Mouse (Mus musculus): ENCODE data around the gene Spns2. TPM values are rescaled to one million over a fixed set of nuclear protein-coding genes. Genes with fewer than 3 reads are reported as not detected.

Gene Spns2
- polyA plus RNA-seq, 2 experiments: 6.3 to 15.9 TPM

GRCm38 (mm10) chr11:72521598-72522541 lies 32.2 kb upstream of the Spns2 start:
- Histone ChIP-seq H3K4me1 (ENCODE audit: control insufficient read depth, insufficient read depth, low read length) (no peaks in the 10 kb centered on the region), H3K9ac (ENCODE audit: low read depth, low read length, severe bottlenecking) (no peak overlapping the region), H3K27me3 (ENCODE audit: control insufficient read depth, insufficient read depth, low read length) (no peaks in the 10 kb centered on the region), H3K27ac (replicated peaks; ENCODE audit: low read depth, low read length) (no peak overlapping the region), H3K36me3 (ENCODE audit: control insufficient read depth, insufficient read depth, low read length) (no peaks in the 10 kb centered on the region), H3K4me3 (replicated peaks; ENCODE audit: low read length) (no peak overlapping the region), H3K9me3 (ENCODE audit: control insufficient read depth, low read length) (no peaks in the 10 kb centered on the region), H3K4me2 (replicated peaks; ENCODE audit: low read depth, low read length, severe bottlenecking) (no peak overlapping the region)
- WGBS: 76% methylated on average over 5 of the region's 5 CpGs
- DNase-seq (ENCODE audit: low spot score) (no peak), ATAC-seq (ENCODE audit: low FRiP score, low read depth) (no peak)
- TF ChIP-seq POLR2A (IDR thresholded peaks at IDR 0.05; ENCODE audit: borderline replicate concordance, extremely low read depth, insufficient read depth, insufficient read length): no peak

- TF ChIP-seq POLR2A (IDR thresholded peaks at IDR 0.05; ENCODE audit: borderline replicate concordance, extremely low read depth, insufficient read depth, insufficient read length): no peak
- Histone ChIP-seq H3K4me2 (replicated peaks; ENCODE audit: low read depth, low read length, severe bottlenecking) (no peak overlapping the region), H3K4me3 (replicated peaks; ENCODE audit: low read length) (no peak overlapping the region), H3K9me3 (ENCODE audit: control insufficient read depth, low read length) (no peaks in the 10 kb centered on the region), H3K27ac (replicated peaks; ENCODE audit: low read depth, low read length) (no peak overlapping the region), H3K36me3 (ENCODE audit: control insufficient read depth, insufficient read depth, low read length) (no peaks in the 10 kb centered on the region), H3K4me1 (ENCODE audit: control insufficient read depth, insufficient read depth, low read length) (no peaks in the 10 kb centered on the region), H3K9ac (ENCODE audit: low read depth, low read length, severe bottlenecking) (no peak overlapping the region), H3K27me3 (ENCODE audit: control insufficient read depth, insufficient read depth, low read length) (no peaks in the 10 kb centered on the region)
- ATAC-seq (ENCODE audit: low FRiP score, low read depth): no peak
- WGBS: 73% methylated on average over 3 of the region's 3 CpGs
- no peak for DNase-seq (ENCODE audit: low spot score)
Measured at GRCm38 (mm10) chr11:72519895-72520294, 30.2 kb upstream of the Spns2 start.

GRCm38 (mm10) chr11:72519189-72519588 lies 29.5 kb upstream of the Spns2 start:
- Histone ChIP-seq H3K4me1 (ENCODE audit: control insufficient read depth, insufficient read depth, low read length) (no peaks in the 10 kb centered on the region), H3K9me3 (ENCODE audit: control insufficient read depth, low read length) (no peaks in the 10 kb centered on the region), H3K27ac (replicated peaks; ENCODE audit: low read depth, low read length) (no peak overlapping the region), H3K9ac (ENCODE audit: low read depth, low read length, severe bottlenecking) (no peak overlapping the region), H3K27me3 (ENCODE audit: control insufficient read depth, insufficient read depth, low read length) (no peaks in the 10 kb centered on the region), H3K4me3 (replicated peaks; ENCODE audit: low read length) (no peak overlapping the region), H3K4me2 (replicated peaks; ENCODE audit: low read depth, low read length, severe bottlenecking) (no peak overlapping the region), H3K36me3 (ENCODE audit: control insufficient read depth, insufficient read depth, low read length) (no peaks in the 10 kb centered on the region)
- DNase-seq (ENCODE audit: low spot score): no peak
- no peak for TF ChIP-seq POLR2A (IDR thresholded peaks at IDR 0.05; ENCODE audit: borderline replicate concordance, extremely low read depth, insufficient read depth, insufficient read length)
- WGBS: 76% methylated on average over 4 of the region's 4 CpGs
- no peak for ATAC-seq (ENCODE audit: low FRiP score, low read depth)

- Histone ChIP-seq H3K9me3 (ENCODE audit: control insufficient read depth, low read length) (no peaks in the 10 kb centered on the region), H3K36me3 (ENCODE audit: control insufficient read depth, insufficient read depth, low read length) (no peaks in the 10 kb centered on the region), H3K4me1 (ENCODE audit: control insufficient read depth, insufficient read depth, low read length) (no peaks in the 10 kb centered on the region), H3K27ac (replicated peaks; ENCODE audit: low read depth, low read length) (no peak overlapping the region), H3K4me3 (replicated peaks; ENCODE audit: low read length) (no peak overlapping the region), H3K4me2 (replicated peaks; ENCODE audit: low read depth, low read length, severe bottlenecking) (no peak overlapping the region), H3K27me3 (ENCODE audit: control insufficient read depth, insufficient read depth, low read length) (no peaks in the 10 kb centered on the region), H3K9ac (ENCODE audit: low read depth, low read length, severe bottlenecking) (no peak overlapping the region)
- ATAC-seq (ENCODE audit: low FRiP score, low read depth) (no peak), DNase-seq (ENCODE audit: low spot score) (no peak)
- 57% methylated on average over 2 of the region's 2 CpGs for WGBS
- no peak for TF ChIP-seq POLR2A (IDR thresholded peaks at IDR 0.05; ENCODE audit: borderline replicate concordance, extremely low read depth, insufficient read depth, insufficient read length)
Measured at GRCm38 (mm10) chr11:72518449-72518848, 28.7 kb upstream of the Spns2 start.

- no peak for DNase-seq (ENCODE audit: low spot score)
- no peak overlapping the region for H3K4me2 ChIP-seq (replicated peaks; ENCODE audit: low read depth, low read length, severe bottlenecking)
- H3K4me1 ChIP-seq (ENCODE audit: control insufficient read depth, insufficient read depth, low read length): no peaks in the 10 kb centered on the region
- H3K9me3 ChIP-seq (ENCODE audit: control insufficient read depth, low read length): no peaks in the 10 kb centered on the region
- no peak overlapping the region for H3K4me3 ChIP-seq (replicated peaks; ENCODE audit: low read length)
- H3K36me3 ChIP-seq (ENCODE audit: control insufficient read depth, insufficient read depth, low read length): no peaks in the 10 kb centered on the region
- no peaks in the 10 kb centered on the region for H3K27me3 ChIP-seq (ENCODE audit: control insufficient read depth, insufficient read depth, low read length)
- TF ChIP-seq POLR2A (IDR thresholded peaks at IDR 0.05; ENCODE audit: borderline replicate concordance, extremely low read depth, insufficient read depth, insufficient read length): no peak
- no peak overlapping the region for H3K27ac ChIP-seq (replicated peaks; ENCODE audit: low read depth, low read length)
- no peak for ATAC-seq (ENCODE audit: low FRiP score, low read depth)
- WGBS: 56% methylated on average over 3 of the region's 3 CpGs
- H3K9ac ChIP-seq (ENCODE audit: low read depth, low read length, severe bottlenecking): no peak overlapping the region
Measured at GRCm38 (mm10) chr11:72514967-72515366, 25.3 kb upstream of the Spns2 start.

Measured in limb, embryonic 14.5 days (tissue).